Mouse (Mus musculus) monocyte, adult 5-6 weeks (primary cell): ENCODE data around the gene Apeh. TPM values are rescaled to one million over a fixed set of nuclear protein-coding genes. Genes with fewer than 3 reads are reported as not detected.

Experiments
- ATAC-seq: fragments of 153-309, 156-312 bp; replicated peaks from 2 replicates; pipeline ENCODE4 v1.8.0; 2017; ENCODE audit warnings: mild to moderate bottlenecking; ENCODE audit not compliant: low TSS enrichment, insufficient number of reproducible peaks, severe bottlenecking, poor library complexity, low FRiP score
- total RNA-seq: library from RNA; stranded (forward); fragments of 200-1000, 200-491, 200-594 nt; gene quantifications from 3 replicates; pipeline ENCODE4 v1.2.3, GENCODE M21; 2017

The Apeh gene
- total RNA-seq, 1 experiment from 2014 or later, result 97.2 TPM

- no peak for ATAC-seq
These were observed 820 bp downstream of the Apeh start for GRCm38 (mm10) chr9:108093586-108093985.

- ATAC-seq, result no peak
These were observed 3.7 kb downstream of the Apeh start for GRCm38 (mm10) chr9:108090611-108091120.

- no peak for ATAC-seq
These were observed 9.1 kb downstream of the Apeh start for GRCm38 (mm10) chr9:108085261-108085660.

GRCm38 (mm10) chr9:108083561-108083960 lies 10.8 kb downstream of the Apeh start:
- no peak for ATAC-seq

- ATAC-seq, result no peak
These were observed 11.4 kb downstream of the Apeh start, which contains the start of gene Rnf123 for GRCm38 (mm10) chr9:108082988-108083431. Gene Rnf123, minus strand, starts transcription at chr9:108083346.

- ATAC-seq, result no peak
These were observed 11.9 kb downstream of the Apeh start for GRCm38 (mm10) chr9:108082549-108082948.

GRCm38 (mm10) chr9:108080168-108080567 lies 14.2 kb downstream of the Apeh start, which contains the start of gene Mst1:
Gene Mst1, plus strand, starts transcription at chr9:108080436.
- no peak for ATAC-seq

GRCm38 (mm10) chr9:108073141-108073930 lies 21.1 kb downstream of the Apeh start:
- ATAC-seq, result no peak

GRCm38 (mm10) chr9:108072481-108072924 lies 21.9 kb downstream of the Apeh start:
- no peak for ATAC-seq

- no peak for ATAC-seq
These were observed 22.6 kb downstream of the Apeh start for GRCm38 (mm10) chr9:108071801-108072200.

- ATAC-seq, result no peak
These were observed 24.9 kb downstream of the Apeh start for GRCm38 (mm10) chr9:108069529-108069928.

GRCm38 (mm10) chr9:108069007-108069406 lies 25.4 kb downstream of the Apeh start:
- ATAC-seq, result no peak

- ATAC-seq, result peak; percentile 76
These were observed 26.5 kb downstream of the Apeh start for GRCm38 (mm10) chr9:108067900-108068299.

- no peak for ATAC-seq
These were observed 27.2 kb downstream of the Apeh start for GRCm38 (mm10) chr9:108067199-108067598.

GRCm38 (mm10) chr9:108065491-108066011 lies 28.9 kb downstream of the Apeh start:
- no peak for ATAC-seq

- ATAC-seq, result no peak
These were observed 31.0 kb downstream of the Apeh start for GRCm38 (mm10) chr9:108063361-108063760.

- ATAC-seq, result no peak
These were observed 32.3 kb downstream of the Apeh start for GRCm38 (mm10) chr9:108062142-108062541.

- no peak for ATAC-seq
These were observed 36.1 kb downstream of the Apeh start for GRCm38 (mm10) chr9:108058291-108058690.

GRCm38 (mm10) chr9:108057262-108057562 lies 37.2 kb downstream of the Apeh start:
- ATAC-seq, result no peak
